Mouse (Mus musculus): ENCODE measurements around the gene Eef1akmt1.

The Eef1akmt1 gene

DNA sequence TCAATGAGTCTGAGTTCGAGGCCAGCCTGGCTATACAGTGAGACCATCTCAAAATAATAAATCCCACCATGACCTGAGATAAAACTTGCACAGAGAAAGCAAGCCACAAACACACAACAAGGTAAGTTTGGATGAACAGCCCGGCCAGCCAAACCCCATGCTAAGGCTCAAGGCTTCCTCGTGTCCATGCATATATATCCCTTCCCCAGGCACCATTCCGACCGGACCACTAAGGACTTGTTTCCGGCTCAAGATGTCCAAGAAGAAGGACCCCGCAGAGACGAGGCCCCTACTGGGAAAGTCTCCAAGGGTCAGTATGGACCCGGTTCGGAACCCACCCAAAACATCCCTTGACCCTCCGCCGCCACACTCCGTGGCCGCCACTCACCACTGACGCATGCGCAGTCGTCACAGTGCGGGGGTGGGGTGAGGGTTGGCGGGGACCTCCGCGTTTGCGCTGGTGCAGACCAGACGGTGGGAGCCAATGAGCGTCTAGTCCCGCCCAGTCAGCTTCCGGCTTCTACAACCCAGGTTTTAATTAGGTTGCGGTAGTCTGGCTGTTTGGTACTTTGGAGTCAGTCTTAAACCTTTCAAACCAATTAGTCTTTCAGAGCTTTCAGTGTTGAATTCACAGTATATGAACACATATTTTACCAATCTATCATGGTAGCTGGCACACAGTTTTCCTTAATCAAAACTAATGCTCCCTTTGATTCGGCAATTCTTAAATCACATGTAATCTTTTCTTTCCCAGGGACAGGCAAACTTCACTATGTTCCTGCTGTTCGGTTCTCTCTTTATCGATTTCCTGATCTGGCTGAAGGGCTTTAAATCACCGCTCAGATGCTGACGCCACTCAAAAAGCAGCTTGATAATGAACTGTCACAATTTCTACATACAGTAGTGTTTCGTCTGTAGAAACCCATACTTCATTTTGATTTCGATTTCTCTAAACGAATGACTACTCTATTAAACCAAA is at the start of gene Eef1akmt1:
Gene Eef1akmt1 (minus strand): TSS at position 458 of the 979 bp plus-strand sequence.
- DNase-seq (ENCODE audit: low spot score) = peak; percentile 87

DNA sequence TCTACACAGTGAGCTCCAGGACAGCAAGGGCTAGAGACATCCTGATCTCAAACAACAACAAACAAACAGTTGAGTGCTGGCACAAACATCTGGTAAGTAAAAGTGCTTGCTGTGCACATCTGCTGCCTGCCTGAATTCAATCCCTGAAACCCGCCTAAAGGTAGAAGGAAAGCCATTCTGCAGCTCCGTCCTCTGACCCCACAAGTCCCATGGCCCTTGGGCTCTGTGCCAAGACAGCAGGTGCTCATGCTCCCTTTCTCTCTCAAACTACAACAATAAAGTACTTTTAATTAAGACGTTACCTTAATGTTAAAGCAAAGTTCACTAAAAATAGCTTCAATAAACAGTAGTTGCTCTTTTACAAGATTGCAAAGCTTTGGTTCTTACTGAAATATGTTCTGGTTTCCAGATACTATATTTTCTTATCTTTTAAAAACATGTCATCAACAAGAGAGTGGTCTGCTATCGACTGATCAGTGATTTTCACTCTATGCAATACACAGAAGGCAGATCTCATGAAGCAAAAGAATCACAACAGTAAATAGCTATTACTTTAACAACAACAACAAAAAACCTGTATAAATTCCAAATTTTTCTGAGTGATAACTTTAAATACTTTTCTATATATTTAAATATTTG is 49.3 kb upstream of the Eef1akmt1 start:
- DNase-seq (ENCODE audit: low spot score) = no peak

DNA sequence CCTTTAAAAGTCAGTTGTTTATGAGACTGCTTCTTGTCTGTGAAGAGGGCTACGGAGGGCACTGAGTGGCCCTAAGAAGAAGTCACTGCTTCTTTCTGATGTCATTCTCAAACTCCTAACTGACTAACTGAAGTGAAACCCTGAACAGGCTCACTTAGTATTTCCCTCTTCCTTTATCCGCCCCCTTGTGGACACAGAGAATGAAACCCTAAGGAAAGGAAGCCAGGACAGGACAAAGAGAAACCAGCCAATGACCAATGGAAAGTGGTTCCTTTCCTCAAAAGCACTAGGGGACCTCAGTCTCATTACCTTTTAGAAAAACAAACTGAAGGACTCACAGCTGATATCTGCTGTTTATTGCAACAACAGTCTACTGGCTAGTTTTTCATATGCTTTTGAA is 48.1 kb upstream of the Eef1akmt1 start:
- peak; percentile 21 for DNase-seq (ENCODE audit: low spot score)

DNA sequence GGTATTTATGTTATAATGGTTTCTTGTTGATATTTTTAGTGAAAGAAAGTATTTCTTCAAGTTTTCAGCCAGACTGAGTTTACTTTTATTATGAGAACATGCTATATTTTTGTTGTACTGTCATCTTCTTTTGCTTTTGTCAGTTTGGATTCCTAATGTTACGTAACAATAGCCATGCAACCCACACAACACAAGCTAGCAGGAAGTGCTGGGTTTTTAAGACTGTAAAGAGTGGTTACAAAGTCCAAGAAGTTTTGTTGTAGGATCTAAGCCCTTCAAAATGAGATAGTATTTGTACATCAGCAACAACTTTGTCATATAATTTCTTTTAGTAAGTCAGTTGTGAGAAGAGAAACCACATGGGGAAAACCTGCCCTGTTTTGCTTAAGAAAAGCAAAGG is 46.3 kb upstream of the Eef1akmt1 start:
- no peak for DNase-seq (ENCODE audit: low spot score)

DNA sequence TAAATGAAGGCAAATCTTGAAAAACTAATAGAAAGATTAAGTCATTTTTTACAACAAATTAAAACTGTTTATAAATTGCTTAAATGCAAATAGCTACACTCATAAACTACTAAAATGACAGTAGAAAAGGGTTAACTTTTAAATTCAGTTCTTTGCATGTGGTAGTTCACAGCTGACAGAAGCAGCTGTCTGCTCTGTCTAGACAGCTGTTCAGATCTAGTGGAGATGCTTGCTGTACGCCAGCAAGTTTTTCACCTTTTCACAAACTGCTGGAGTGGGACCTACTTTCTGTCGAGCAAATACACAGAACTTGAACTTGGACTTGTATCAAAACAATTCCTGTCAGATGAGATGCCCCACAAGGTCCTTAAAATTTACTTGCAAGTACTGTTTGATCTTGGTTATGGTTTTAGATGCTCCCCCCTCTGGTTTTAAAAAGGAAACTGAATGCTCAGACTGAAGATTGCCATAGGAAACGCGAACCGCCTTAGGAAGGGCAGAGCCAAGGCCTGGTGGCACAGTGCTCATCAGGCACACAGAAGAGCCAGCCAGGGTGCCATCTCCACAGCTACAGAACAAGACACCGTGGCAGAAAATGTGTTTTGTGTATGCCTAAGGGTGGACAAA is 45.0 kb upstream of the Eef1akmt1 start:
- DNase-seq (ENCODE audit: low spot score) = no peak

DNA sequence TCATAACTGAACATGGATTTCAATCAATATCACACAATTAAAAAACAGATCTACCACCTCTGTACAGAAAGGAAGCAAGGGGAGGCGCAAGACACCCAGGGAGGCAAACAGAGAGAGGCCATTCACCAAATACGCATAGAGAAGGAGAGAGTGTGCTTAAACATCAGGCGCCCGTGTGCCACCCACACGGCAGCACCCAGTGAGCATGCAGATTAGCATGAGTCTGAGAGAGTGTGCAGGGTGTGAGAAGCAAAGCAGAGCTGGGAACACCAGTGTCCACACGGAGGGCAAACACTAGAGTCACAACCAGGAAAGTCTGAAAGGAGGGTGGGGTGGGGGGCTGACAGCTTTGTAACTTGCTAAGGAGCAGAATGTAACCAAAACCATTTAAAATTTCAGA is 44.4 kb upstream of the Eef1akmt1 start:
- DNase-seq (ENCODE audit: low spot score) = no peak

DNA sequence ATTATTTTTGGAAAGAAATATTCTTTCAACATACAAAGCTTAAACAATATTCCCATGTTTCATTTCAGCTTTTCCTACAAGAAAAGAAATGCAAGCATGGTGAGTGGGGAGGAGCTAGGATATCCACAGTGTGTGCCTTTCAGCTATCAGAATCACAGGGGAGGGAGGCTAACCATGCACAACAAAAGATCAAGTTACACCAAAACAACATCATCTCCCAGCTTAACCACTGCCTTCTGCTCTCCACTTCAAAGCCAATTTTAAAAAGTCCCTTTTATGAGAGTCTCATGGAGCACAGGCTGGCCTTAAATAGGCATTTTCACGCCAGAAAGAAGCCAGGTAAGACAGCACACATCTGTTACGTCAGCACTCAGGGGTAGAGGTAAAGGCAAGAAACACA is 39.6 kb upstream of the Eef1akmt1 start:
- DNase-seq (ENCODE audit: low spot score) = no peak

DNA sequence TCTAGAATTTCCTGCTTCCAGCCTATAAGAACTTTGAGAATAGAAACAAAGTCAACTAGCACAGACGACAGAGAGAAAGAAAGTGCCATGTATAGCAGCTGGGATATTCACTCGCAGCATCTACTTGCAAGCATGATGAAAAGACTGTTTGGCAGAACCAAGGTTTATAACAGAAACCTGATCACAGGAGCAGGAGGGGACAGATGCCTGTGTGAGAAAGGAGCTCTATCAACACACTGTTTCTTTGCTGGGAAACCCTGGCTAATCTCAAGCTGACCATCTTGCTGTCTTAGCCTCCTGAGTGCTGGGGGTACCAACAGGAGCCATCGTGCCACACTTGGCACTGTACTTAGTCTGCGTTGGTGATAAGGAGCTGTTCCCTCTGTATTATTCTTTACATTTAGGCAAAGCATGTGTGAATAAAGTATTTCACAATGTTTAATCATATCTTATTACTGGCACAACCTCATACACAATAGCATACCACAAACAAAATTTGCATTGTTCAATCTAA is 38.5 kb upstream of the Eef1akmt1 start:
- DNase-seq (ENCODE audit: low spot score) = no peak

DNA sequence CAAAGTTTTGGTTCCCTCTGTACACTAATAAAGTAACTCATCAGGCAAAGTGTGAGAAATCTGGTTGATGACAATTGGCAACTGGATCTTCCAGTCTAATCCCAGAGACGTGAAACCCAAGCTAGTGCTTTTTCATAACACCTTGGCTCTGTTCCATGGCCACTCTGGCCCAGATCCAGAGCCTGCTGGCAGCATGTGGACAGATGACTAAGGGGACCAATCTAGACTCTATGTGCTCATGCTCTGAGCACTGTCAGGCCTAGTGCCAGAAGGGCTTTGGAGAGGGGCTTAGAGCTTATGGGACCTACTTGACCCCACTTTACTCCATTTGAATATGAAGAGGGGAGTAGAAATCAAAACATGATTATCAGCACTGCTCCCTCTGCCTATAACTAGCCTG is 36.1 kb upstream of the Eef1akmt1 start:
- peak; percentile 78 for DNase-seq (ENCODE audit: low spot score)

DNA sequence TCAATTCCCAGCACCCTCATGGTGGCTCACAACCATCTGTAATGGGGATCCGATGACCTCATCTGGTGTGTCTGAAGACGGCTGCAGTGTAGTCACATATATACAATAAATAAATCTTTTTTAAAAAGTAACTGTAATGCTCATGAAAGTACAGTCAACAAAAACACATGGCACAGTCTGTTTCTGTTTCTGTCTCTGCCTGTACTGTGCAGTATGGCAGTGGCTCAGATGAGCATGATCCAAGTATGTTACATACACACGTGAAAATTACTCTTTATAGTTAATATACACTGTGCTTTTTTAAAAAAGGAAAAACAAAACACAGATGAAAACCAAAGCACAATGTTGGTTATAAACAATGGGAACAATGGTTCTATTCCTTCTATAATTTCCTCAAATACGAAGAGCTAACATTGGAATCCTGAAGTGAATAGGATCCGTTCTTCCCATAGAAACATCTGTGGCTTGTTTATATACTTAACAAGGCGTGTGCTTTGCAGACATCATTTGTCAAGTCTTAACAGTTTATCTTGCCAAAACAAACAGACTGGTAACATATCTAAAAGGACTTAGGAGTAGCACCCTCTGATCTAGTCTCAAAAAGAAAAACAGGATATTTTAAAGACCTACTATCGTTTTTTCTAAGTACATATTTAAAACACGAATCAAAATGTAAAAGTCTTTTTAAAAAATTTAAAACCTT is 35.4 kb upstream of the Eef1akmt1 start:
- DNase-seq (ENCODE audit: low spot score) = no peak

DNA sequence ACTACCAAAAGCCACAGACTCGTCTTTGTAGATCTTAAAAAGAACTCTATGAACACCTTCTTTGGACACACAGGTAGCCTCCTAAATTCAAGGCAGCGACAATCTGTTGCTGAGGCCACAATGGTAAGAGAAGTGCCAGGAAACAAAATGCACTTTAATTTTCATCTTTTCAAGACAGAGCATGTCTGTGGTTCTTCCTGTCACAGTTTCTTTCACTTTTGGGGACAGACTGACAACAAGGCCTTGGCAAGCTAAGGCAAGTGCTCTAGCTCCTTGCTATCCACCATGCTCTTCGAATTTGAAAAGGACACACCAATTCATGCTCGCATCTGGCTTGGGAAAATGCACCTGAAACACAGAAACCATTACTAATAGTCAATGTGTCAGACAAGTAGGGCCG is 21.9 kb upstream of the Eef1akmt1 start:
- no peak for DNase-seq (ENCODE audit: low spot score)

DNA sequence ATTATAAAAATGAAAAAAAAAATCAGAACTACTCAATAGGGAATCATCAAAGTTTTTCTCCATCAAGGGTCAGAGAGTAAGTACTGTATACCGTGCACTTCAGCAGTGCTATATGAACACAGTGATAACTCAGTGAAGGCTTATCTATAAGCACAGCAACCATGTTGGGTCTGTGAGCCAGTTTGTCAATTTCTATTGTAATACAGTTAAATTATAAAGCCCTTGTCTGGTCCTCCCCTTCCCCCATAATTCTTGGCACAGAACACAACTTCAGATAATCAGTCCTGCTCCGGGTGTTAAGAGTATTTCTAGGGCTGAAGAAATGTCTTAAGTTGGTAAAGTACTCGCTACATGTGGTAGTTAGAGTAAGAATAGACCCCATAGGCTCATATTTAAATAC is 20.4 kb upstream of the Eef1akmt1 start:
- no peak for DNase-seq (ENCODE audit: low spot score)

DNA sequence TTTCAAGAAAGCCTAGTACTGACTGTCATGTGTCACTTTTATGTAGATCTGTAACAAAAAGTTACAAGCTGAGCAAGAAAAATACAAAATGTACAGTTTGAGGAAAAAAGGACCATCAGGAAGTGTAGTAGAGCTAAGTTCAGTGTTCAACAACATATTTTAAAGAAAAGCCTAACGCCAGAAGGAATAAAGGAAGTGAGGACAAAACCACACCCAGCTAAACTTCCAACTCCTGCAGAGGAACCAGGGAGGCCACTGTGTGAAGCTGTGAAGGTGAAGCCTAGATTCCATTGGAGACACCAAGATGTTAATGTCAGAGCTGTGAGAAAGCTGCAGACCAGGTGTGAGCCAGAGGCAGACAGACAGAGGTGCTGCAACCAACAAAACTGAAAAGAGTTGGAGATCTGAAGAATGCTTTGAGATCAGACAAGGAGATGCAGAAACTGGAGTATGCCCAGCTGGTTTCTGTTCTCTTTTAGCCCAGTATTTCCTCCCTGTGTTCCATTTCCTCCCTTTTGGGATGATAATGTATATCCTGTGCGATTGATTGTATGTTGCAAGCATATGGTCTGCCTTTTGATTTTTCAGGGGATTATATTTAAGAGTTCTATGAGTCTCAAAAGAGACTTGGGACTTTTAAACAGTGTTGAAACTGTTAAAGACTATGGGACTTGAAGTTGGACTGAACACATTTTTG is 5.1 kb upstream of the Eef1akmt1 start:
- no peak for DNase-seq (ENCODE audit: low spot score)

DNA sequence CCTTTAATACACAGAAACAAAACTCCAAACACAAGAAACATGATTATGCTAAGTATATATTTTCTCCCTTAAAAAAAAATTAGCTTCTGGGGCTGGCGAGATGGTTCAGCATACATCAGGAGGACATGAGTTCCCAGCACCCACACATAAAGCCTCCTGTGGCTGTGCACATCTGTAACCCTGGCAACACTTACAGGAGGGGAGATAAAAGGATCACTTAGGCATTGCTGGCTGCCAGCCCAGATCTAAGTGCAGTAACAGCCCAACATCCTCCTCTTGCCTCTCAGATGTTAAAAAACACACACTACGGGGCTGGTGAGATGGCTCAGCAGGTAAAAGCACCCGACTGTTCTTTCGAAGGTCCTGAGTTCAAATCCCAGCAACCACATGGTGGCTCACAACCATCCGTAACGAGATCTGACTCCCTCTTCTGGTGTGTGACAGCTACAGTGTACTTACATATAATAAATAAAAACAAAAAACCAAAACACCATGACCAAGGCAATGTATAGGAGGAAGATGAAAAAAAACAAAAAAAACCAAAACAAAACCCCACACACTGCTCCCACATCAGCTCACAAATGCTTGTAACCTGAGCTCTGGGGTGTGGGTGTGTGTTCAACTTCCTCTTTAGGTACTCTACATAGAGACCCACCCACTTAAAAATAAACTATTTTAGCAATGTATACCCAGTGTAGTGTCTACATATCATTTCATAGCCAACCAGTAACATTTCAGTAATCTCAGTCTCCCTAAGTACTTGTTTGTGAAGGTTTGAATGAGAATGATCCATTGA is 3.6 kb upstream of the Eef1akmt1 start:
- no peak for DNase-seq (ENCODE audit: low spot score)

DNA sequence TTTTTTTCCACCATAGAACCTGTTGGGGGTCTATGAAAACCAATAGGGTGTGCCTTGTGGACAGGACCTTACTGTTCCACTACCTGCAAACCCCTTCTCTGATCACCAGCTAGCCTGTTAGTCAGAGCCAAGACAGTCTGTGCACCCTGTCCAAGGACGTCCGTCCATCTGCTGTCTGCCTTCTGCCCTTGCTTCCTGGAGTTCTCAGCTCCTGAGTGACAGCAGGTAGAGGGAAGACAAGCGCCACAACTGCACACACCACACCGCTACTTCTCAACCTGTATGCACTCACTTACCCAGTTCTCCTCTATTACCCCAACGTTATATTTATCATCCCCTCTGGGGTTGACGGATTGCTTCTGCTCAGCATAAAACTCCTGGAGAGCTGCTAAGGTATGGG is 5.8 kb downstream of the Eef1akmt1 start:
- no peak for DNase-seq (ENCODE audit: low spot score)

DNA sequence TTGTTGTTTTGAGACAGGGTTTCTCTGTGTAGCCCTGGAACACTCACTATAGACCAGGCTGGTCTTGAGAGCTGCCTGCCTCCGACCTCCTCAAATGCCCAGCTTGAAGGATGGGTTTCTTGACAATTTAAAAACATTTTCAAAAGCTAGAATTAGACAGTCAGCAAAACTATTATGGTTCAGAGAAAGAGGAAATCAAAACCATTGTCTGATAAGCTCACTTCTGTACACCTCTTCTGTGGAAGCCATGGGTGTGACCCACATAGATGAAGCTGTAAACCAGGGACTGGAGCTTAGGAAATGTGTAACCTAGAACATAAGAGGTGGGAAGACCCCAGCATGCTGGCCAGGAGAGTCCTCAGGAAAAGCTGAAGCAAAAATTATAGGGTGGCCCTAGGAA is 14.5 kb downstream of the Eef1akmt1 start:
- DNase-seq (ENCODE audit: low spot score) = no peak

DNA sequence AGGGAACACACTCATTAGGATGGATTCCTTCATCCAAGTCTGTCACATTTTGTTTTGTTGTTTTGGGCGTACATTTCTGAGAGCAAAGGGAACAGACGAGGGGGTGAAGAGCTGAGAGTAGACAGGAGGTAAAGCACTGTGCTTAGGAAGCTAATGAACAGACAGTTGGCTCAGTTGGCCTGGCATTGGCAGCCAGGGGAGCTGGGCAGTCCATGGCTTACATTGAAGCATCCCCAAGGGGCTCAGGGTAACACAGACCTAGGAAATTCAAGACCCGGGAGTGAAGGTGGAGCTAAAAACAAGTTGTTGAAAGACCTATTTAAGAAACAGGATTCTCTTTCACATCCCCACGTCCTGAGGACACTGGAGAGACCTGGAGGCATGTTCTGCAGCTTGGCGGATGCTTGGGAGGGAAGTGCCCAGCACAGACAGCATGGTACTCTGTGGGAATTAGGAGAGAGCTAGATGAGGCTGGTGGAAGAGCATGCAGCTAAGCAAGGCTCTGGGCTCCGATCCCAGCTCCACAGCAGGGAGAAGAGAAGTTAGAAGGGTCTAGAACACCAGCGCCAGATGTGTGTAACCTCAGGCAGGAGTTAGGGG is 15.8 kb downstream of the Eef1akmt1 start:
- no peak for DNase-seq (ENCODE audit: low spot score)

DNA sequence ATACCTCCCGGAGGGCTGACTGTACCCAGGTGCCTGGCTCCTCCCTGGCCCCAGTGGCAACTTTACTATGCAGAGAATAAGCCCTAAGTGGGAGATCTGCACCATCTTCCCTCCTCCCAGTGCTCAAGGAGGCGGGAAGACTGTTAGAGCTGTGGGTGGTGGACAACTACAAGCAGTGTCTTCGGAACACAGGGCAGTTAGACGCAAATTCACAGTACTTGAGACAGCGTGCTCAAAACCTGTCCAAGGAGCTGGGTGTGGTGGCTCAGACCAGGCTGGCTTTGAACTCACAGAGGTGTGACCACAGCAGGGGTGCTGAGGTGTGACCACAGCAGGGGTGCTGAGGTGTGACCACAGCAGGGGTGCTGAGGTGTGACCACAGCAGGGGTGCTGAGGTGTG is 17.0 kb downstream of the Eef1akmt1 start:
- DNase-seq (ENCODE audit: low spot score) = no peak

DNA sequence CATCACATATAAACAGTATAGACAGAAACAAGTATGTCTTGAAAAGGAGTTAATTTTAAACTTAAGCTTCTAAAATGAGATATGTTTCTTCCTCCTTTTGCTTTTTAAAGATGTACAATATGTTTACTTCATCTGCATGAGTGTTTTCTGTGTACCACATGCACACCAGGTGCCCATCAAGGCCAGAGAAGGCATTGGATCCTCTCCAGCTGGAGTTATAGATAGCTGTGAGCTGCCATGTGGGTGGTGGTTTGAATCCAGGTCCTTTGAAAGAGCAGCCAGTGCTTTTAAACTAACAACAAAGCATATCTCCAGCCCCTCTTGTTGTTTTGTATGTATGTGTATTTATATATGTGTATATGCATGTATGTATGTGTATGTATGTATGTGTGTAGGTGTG is 18.5 kb downstream of the Eef1akmt1 start:
- no peak for DNase-seq (ENCODE audit: low spot score)

DNA sequence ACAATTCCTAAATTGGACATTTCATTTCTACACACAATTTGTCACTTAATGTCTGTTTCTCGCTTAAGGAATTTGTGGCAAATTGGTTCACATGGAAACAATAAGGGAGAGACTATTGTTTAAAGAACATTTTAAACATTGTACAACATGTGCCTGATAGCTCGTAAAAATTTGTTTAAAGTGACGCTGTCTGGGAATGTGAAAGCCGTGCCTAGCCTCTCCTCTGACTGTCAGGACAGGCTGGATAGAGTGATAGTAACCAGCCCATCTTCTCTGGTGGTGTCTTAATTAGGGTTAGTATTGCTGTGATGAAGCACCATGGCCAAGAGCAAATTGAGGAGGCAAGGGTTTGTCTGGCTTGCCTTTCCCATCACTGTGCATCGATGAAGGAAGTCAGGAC is 24.4 kb downstream of the Eef1akmt1 start:
- no peak for DNase-seq (ENCODE audit: low spot score)
